Mouse (Mus musculus): ENCODE measurements around the gene Peak1.
"Not testable (repeated sequence)": the region's sequence is repeated elsewhere in the genome, so short reads cannot be mapped to it uniquely, and the experiment has no call there.

DNA sequence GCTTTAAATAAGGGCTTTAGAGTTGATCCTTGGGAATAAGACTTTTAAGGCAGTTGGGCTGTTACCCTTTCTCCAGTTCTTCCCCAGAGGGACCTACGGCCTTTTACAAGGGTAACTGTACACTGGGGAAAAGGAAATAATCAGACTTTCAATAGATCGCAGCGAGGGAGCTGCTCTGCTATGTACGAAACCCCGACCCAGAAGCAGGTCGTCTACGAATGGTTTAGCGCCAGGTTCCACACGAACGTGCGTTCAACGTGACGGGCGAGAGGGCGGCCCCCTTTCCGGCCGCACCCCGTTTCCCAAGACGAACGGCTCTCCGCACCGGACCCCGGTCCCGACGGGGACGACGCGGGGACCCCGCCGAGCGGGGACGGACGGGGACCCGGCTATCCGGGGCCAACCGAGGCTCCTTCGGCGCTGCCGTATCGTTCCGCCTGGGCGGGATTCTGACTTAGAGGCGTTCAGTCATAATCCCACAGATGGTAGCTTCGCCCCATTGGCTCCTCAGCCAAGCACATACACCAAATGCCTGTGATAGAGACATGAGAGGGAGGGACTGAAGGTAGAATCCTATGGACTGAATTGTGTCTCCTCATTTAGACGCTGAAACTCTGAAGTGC lies 194.3 kb downstream of the Peak1 start:
- not testable (repeated sequence) for TF ChIP-seq GATA1 (IDR thresholded peaks at IDR 0.05; ENCODE audit: borderline replicate concordance, low read length); FLI1 (IDR thresholded peaks at IDR 0.05; ENCODE audit: low read length)
